Mouse (Mus musculus) CD4-positive, CD25-positive, alpha-beta regulatory T cell, adult 2 months (primary cell): ENCODE measurements around the gene Rpl13a.

Source experiments
- DNase-seq: peaks from one replicate; pipeline ENCODE4 v3.0.0-alpha.2; 2012; ENCODE audit warnings: low read depth, low spot score

The Rpl13a gene

GRCm38 (mm10) chr7:45091001-45091990 lies 37.3 kb downstream of the Rpl13a start:
- no peak for DNase-seq

GRCm38 (mm10) chr7:45090251-45090977 lies 38.1 kb downstream of the Rpl13a start:
- DNase-seq: peak; percentile 53

- no peak for DNase-seq
These were observed 40.0 kb downstream of the Rpl13a start for GRCm38 (mm10) chr7:45088597-45088996.

GRCm38 (mm10) chr7:45086084-45086483 lies 42.5 kb downstream of the Rpl13a start:
- peak; percentile 40 for DNase-seq

- DNase-seq: peak; percentile 60
These were observed 45.2 kb downstream of the Rpl13a start for GRCm38 (mm10) chr7:45083300-45083890.

- DNase-seq: peak; percentile 76
These were observed 45.9 kb downstream of the Rpl13a start for GRCm38 (mm10) chr7:45082401-45083299.

- no peak for DNase-seq
These were observed 47.5 kb downstream of the Rpl13a start for GRCm38 (mm10) chr7:45081016-45081415.

GRCm38 (mm10) chr7:45079856-45080255 lies 48.7 kb downstream of the Rpl13a start:
- DNase-seq: peak; percentile 94

- DNase-seq: peak; percentile 88
These were observed 50.0 kb downstream of the Rpl13a start for GRCm38 (mm10) chr7:45078513-45078912.

GRCm38 (mm10) chr7:45077829-45078228 lies 50.7 kb downstream of the Rpl13a start:
- DNase-seq: no peak

GRCm38 (mm10) chr7:45077322-45077721 lies 51.2 kb downstream of the Rpl13a start:
- no peak for DNase-seq

- no peak for DNase-seq
These were observed 52.1 kb downstream of the Rpl13a start for GRCm38 (mm10) chr7:45076501-45076900.
